ENCODE assay signal across 11 mouse cellular contexts in genomic region chr15:64622591-64622990, GRCm38 (mm10).
DNase-seq lines count a peak whose midpoint lies in the region; ATAC-seq lines count a peak whose summit lies in the region.
"Had no signal": no experiment of that assay in that cellular context is flagged by ENCODE, and none has a peak within 500 bp of the region (broad histone marks: within the 10 kb centered on the region; RNA-seq: fewer than 3 reads in every experiment).

No protein-coding gene starts in this region.

- H3K4me1 ChIP-seq in kidney, embryonic 16.5 days (ENCODE audit: insufficient read depth, low read length), result no peaks in the 10 kb centered on the region; the same call in 1 of the 2 replicates
- no peaks in the 10 kb centered on the region for H3K4me1 ChIP-seq in forebrain, embryonic 14.5 days (ENCODE audit: control insufficient read depth, insufficient read depth, low read length)
- H3K4me1 ChIP-seq: forebrain, embryonic 15.5 days had no signal

- no peaks in the 10 kb centered on the region for H3K27me3 ChIP-seq in kidney, embryonic 16.5 days (ENCODE audit: insufficient read depth, low read length)
- H3K27me3 ChIP-seq in forebrain, embryonic 14.5 days (replicated peaks; ENCODE audit: control insufficient read depth, insufficient read depth, low read length), result no peaks in the 10 kb centered on the region
- H3K27me3 ChIP-seq: forebrain, embryonic 15.5 days; limb, embryonic 15.5 days had no signal

- no peak overlapping the region for H3K4me2 ChIP-seq in kidney, embryonic 16.5 days (replicated peaks; ENCODE audit: low read depth, low read length)
- H3K4me2 ChIP-seq in forebrain, embryonic 14.5 days (ENCODE audit: low read length), result no peak overlapping the region
- H3K4me2 ChIP-seq: forebrain, embryonic 15.5 days; limb, embryonic 15.5 days had no signal

- peak; percentile 24 to 34 for DNase-seq in frontal cortex, postnatal 36 days (ENCODE audit: low spot score in 2 of 2)
- DNase-seq in frontal cortex, postnatal 14 days (ENCODE audit: low spot score in 2 of 2), result no peak
- DNase-seq in urinary bladder, postnatal 36 days (ENCODE audit: low spot score in 2 of 2), result peak; percentile 11 to 13
- no peak for DNase-seq in urinary bladder, adult 2 months (ENCODE audit: low spot score)
- DNase-seq in heart, adult 8-10 months (ENCODE audit: low spot score), result peak; percentile 53
- DNase-seq in thymus, postnatal 10 days (ENCODE audit: low spot score in 2 of 2), result no peak
- DNase-seq in forebrain, embryonic 14.5 days (ENCODE audit: low spot score), result no peak

- 75% methylated on average over 4 of the region's 4 CpGs for WGBS in kidney, embryonic 16.5 days
- WGBS in forebrain, embryonic 14.5 days, result 89% methylated on average over 4 of the region's 4 CpGs

- ATAC-seq in kidney, embryonic 16.5 days (ENCODE audit: low FRiP score, low TSS enrichment), result no peak
- ATAC-seq in forebrain, embryonic 14.5 days, result no peak
- ATAC-seq: forebrain, embryonic 15.5 days had no signal

- no peak overlapping the region for H3K4me3 ChIP-seq in kidney, embryonic 16.5 days (ENCODE audit: low read length)
- H3K4me3 ChIP-seq in forebrain, embryonic 14.5 days (ENCODE audit: low read depth, low read length), result no peak overlapping the region
- H3K4me3 ChIP-seq: forebrain, embryonic 15.5 days; limb, embryonic 15.5 days had no signal

- H3K9me3 ChIP-seq in kidney, embryonic 16.5 days (ENCODE audit: low read length), result no peaks in the 10 kb centered on the region
- H3K9me3 ChIP-seq in forebrain, embryonic 14.5 days (replicated peaks; ENCODE audit: control insufficient read depth, low read length), result no peaks in the 10 kb centered on the region
- H3K9me3 ChIP-seq: forebrain, embryonic 15.5 days; limb, embryonic 15.5 days had no signal

- H3K36me3 ChIP-seq in kidney, embryonic 16.5 days (ENCODE audit: insufficient read depth, low read length), result no peaks in the 10 kb centered on the region
- H3K36me3 ChIP-seq in forebrain, embryonic 14.5 days (ENCODE audit: control insufficient read depth, insufficient read depth, low read length), result no peaks in the 10 kb centered on the region
- H3K36me3 ChIP-seq: forebrain, embryonic 15.5 days; limb, embryonic 15.5 days had no signal

- no peak overlapping the region for H3K9ac ChIP-seq in kidney, embryonic 16.5 days (replicated peaks; ENCODE audit: low read length)
- H3K9ac ChIP-seq in forebrain, embryonic 14.5 days (ENCODE audit: low read length), result no peak overlapping the region
- H3K9ac ChIP-seq: forebrain, embryonic 15.5 days; limb, embryonic 15.5 days had no signal

- no peak overlapping the region for H3K27ac ChIP-seq in kidney, embryonic 16.5 days (ENCODE audit: low read length)
- H3K27ac ChIP-seq in forebrain, embryonic 14.5 days (ENCODE audit: low read depth, low read length), result no peak overlapping the region
- H3K27ac ChIP-seq: forebrain, embryonic 15.5 days; limb, embryonic 15.5 days; stomach, postnatal 0 days had no signal

Comparison
In these comparisons a context has a peak if more than half of its experiments do, and no peak if none do; other contexts are left out.
1. DNase-seq: peak in frontal cortex, postnatal 36 days (2 of 2), urinary bladder, postnatal 36 days (2 of 2) and heart, adult 8-10 months (single experiment); none in frontal cortex, postnatal 14 days (0 of 2), urinary bladder, adult 2 months (single experiment), thymus, postnatal 10 days (0 of 2) and forebrain, embryonic 14.5 days (single experiment).